8 mouse cellular contexts compared by ENCODE assay signal in the genomic region with DNA sequence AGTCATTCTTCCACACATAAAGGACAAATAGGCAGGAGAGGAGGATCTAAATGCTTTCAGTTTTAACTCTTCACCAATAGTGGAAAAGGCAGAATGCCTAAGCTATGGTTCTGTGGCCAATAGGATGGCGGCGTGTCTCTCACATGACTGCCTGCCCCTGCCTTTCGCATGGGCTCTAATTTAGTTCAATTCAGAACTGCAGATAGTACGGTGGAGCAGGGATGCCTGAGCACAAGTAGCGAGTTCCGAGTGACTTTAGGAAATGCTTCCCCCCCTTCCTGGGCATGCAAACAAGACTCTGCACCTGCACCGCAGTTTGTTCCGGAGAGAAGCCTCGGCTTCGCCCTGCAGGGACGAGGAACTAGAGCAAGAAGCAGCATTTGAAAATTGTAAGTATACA.
DNase-seq lines count a peak whose midpoint lies in the region; ATAC-seq lines count a peak whose summit lies in the region.

No protein-coding gene starts in this region.

- H3K9me3 ChIP-seq in forebrain, embryonic 11.5 days (ENCODE audit: control insufficient read depth, low read length): no peaks in the 10 kb centered on the region
- H3K9me3 ChIP-seq in heart, embryonic 15.5 days (replicated peaks): no peaks in the 10 kb centered on the region
- H3K9me3 ChIP-seq in liver, embryonic 12.5 days (replicated peaks): no peaks in the 10 kb centered on the region

- peaks cover 12% of the 10 kb centered on the region; the same call in 1 of the 2 replicates for H3K4me1 ChIP-seq in forebrain, embryonic 11.5 days (replicated peaks; ENCODE audit: control insufficient read depth, insufficient read depth, low read length)
- H3K4me1 ChIP-seq in heart, embryonic 15.5 days (replicated peaks): peaks cover 13% of the 10 kb centered on the region
- peaks cover 18% of the 10 kb centered on the region for H3K4me1 ChIP-seq in liver, embryonic 12.5 days

- no peaks in the 10 kb centered on the region for H3K36me3 ChIP-seq in forebrain, embryonic 11.5 days (ENCODE audit: control insufficient read depth, insufficient read depth, low read length)
- no peaks in the 10 kb centered on the region for H3K36me3 ChIP-seq in heart, embryonic 15.5 days
- no peaks in the 10 kb centered on the region for H3K36me3 ChIP-seq in liver, embryonic 12.5 days
- H3K36me3 ChIP-seq in splenic B cell, adult 2 months (ENCODE audit: control insufficient read depth, insufficient read depth, low read length, poor library complexity, severe bottlenecking): no peaks in the 10 kb centered on the region

- DNase-seq in CD8-positive naive resting alpha-beta T cell, adult 2 months (ENCODE audit: low read depth in 2 of 2, low spot score in 2 of 2): peak; percentile 66 to 71
- peak; percentile 76 for DNase-seq in c-Kit-positive CD71-positive TER-119-positive erythroid progenitor cells, embryonic 14.5 days (ENCODE audit: low spot score)
- DNase-seq in forebrain, embryonic 11.5 days (ENCODE audit: low spot score): peak; percentile 85
- DNase-seq in kidney, postnatal 14 days: peak; percentile 92
- peak; percentile 87 for DNase-seq in naive thymus-derived CD4-positive, alpha-beta T cell, adult 2 months (ENCODE audit: low read depth)
- DNase-seq in splenic B cell, adult 2 months (ENCODE audit: low read depth, low spot score): peak; percentile 83

- peak; percentile 93 for ATAC-seq in forebrain, embryonic 11.5 days (replicated peaks; ENCODE audit: low FRiP score)
- ATAC-seq in heart, embryonic 15.5 days (replicated peaks; ENCODE audit: insufficient number of reproducible peaks, insufficient read depth, low FRiP score, low read depth): peak; percentile 96
- ATAC-seq in liver, embryonic 12.5 days: peak; percentile 96

- peak overlapping the region; percentile 72 for H3K4me3 ChIP-seq in forebrain, embryonic 11.5 days (ENCODE audit: low read depth, low read length)
- peak overlapping the region; percentile 72 for H3K4me3 ChIP-seq in heart, embryonic 15.5 days
- H3K4me3 ChIP-seq in liver, embryonic 12.5 days: peak overlapping the region; percentile 62

- under 1% methylated on average over 11 of the region's 11 CpGs for WGBS in forebrain, embryonic 11.5 days
- WGBS in heart, embryonic 15.5 days: 1% methylated on average over 11 of the region's 11 CpGs
- under 1% methylated on average over 11 of the region's 11 CpGs for WGBS in liver, embryonic 12.5 days (ENCODE audit: insufficient replicate concordance)

- peak overlapping the region; percentile 47 for H3K4me2 ChIP-seq in forebrain, embryonic 11.5 days (ENCODE audit: low read depth, low read length, severe bottlenecking)
- peak overlapping the region; percentile 72 for H3K4me2 ChIP-seq in heart, embryonic 15.5 days
- peak overlapping the region; percentile 82 for H3K4me2 ChIP-seq in liver, embryonic 12.5 days

- H3K27ac ChIP-seq in forebrain, embryonic 11.5 days (ENCODE audit: low read depth, low read length): peak overlapping the region; percentile 96
- H3K27ac ChIP-seq in heart, embryonic 15.5 days: peak overlapping the region; percentile 94
- H3K27ac ChIP-seq in liver, embryonic 12.5 days: peak overlapping the region; percentile 76

- H3K9ac ChIP-seq in forebrain, embryonic 11.5 days (ENCODE audit: low read length): peak overlapping the region; percentile 83
- H3K9ac ChIP-seq in heart, embryonic 15.5 days: peak overlapping the region; percentile 77
- peak overlapping the region; percentile 66 for H3K9ac ChIP-seq in liver, embryonic 12.5 days

- no peaks in the 10 kb centered on the region for H3K27me3 ChIP-seq in forebrain, embryonic 11.5 days (ENCODE audit: control insufficient read depth, insufficient read depth, low read length)
- H3K27me3 ChIP-seq in heart, embryonic 15.5 days: no peaks in the 10 kb centered on the region
- H3K27me3 ChIP-seq in liver, embryonic 12.5 days (replicated peaks): no peaks in the 10 kb centered on the region
- H3K27me3 ChIP-seq in splenic B cell, adult 2 months (ENCODE audit: control insufficient read depth, insufficient read depth, low read length, poor library complexity, severe bottlenecking): no peaks in the 10 kb centered on the region

Comparison
In these comparisons a context has a peak if more than half of its experiments do, and no peak if none do; other contexts are left out.
1. Peak in every context shown above with its lines: DNase-seq, ATAC-seq, H3K4me3 ChIP-seq and H3K27ac ChIP-seq.